Mouse (Mus musculus) ES-E14 (cell line): Measurements from ENCODE around the gene Ascc3.

Experiments used
- CHD2 ChIP-seq: IDR thresholded peaks from 2 replicates; pipeline ENCODE4 v1.6.1; 2014; ENCODE audit warnings: mild to moderate bottlenecking, low read depth, low read length, inconsistent platforms
- MAFK ChIP-seq: IDR thresholded peaks from 2 replicates; pipeline ENCODE4 v1.6.1; 2014; ENCODE audit warnings: mild to moderate bottlenecking, low read depth, low read length, inconsistent platforms; ENCODE audit not compliant: insufficient read depth

GRCm38 (mm10) chr10:50704202-50704601, 111.7 kb downstream of the Ascc3 start:
- TF ChIP-seq MAFK (no peak), CHD2 (no peak)
